Mouse (Mus musculus): Measurements from ENCODE around the gene Tchp. TPM values are rescaled to one million over a fixed set of nuclear protein-coding genes. Genes with fewer than 3 reads are reported as not detected.

The Tchp gene
- total RNA-seq (2021), result 1 to 10 TPM; 7.1 to 8.5 TPM
- long read RNA-seq, experiment 1, transcript Tchp-201 (13 exons, 2,882 nt), result major isoform, 5 of 7 reads
- long read RNA-seq, experiment 1, partial matches to known transcripts, result 0 of 7 reads
- long read RNA-seq, experiment 1, other reads (novel, unspliced or antisense), result 2 of 7 reads
- long read RNA-seq, experiment 2, transcript Tchp-201 (13 exons, 2,882 nt), result major isoform, 10 of 12 reads
- long read RNA-seq, experiment 2, partial matches to known transcripts, result 0 of 12 reads
- long read RNA-seq, experiment 2, other reads (novel, unspliced or antisense), result 2 of 12 reads

DNA sequence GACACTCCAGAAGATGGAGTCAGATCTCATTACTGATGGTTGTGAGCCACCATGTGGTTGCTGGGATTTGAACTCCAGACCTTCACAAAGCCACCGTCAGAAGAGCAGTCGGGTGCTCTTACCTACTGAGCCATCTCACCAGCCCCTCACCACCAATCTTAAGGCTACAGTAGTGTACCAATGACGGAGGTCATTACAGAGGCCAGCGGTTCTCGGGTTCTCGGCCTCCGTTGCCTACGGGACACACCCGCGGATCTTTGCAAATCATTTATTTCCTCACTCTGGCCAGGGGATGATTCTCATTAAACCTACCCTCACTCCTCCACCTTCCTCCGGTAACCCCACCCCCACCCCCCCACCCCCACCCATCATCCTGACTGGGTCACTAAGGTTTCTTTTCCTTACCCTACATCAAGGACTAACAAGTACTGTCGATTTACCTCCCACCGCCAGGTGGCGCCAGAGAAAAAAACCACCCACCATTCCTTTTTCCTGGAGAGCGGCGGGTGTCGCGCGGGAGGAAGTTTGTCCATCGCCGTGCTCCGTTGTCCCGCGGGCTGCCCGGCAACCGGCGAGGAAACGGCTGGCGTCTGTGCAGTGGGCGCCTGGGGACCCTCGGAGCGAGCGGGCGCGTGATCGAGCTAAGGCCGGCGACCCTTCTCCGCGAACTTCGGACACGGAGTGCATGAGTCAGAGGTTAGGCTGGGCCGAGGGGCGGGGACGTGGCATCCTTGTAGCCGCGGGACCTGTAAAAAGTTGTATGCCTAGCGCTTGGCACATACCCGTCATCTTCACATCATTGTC lies at the start of gene Tchp:
TSS of gene Tchp (plus strand) at position 496 of the 804 bp plus-strand sequence.
- peak; percentile 96 to 99 for DNase-seq (ENCODE audit: low spot score in 2 of 2)

DNA sequence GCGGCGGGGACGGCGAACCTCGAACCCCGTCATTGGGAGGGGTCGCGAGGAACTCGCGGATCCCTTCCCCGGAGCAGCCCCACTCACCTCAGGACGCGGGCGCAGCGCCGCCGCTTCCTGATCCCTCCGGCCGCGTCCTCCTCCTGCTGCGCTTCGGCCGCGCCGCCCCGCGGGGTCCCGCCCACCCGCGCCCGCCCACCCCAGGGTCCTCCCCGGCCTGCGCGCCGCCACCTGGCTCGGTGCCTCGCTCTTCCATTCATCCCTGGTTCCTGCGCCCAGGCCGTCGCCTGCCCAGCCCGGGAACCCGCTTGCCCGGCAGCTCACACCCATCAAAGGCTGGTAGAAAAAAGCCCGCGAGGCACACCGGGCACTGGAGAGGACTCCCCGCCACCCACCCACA lies 49.3 kb upstream of the Tchp start, which contains the start of gene Trpv4:
TSS of gene Trpv4 (minus strand) at position 167 of the 400 bp plus-strand sequence.
- DNase-seq (ENCODE audit: low spot score in 2 of 2), result no peak

DNA sequence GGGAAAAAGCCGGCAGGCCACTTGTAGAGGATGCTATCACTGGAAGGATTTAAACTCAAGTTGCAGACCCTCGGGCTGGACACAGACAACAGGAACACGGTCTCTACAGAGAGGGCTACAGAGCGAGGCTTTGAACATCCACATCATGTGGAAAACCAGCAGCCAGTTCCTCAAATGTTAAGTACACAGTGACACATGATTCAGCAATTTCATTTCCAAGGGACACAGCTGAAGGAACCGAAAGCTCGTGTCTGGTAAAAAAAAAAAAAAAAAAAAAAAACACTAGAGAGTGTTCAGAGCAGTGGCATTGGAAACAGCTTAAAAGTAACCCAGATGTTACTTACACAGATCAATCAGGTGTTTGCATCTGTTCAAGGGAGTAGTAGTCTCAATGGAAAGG lies 46.5 kb upstream of the Tchp start:
- DNase-seq (ENCODE audit: low spot score in 2 of 2), result no peak

DNA sequence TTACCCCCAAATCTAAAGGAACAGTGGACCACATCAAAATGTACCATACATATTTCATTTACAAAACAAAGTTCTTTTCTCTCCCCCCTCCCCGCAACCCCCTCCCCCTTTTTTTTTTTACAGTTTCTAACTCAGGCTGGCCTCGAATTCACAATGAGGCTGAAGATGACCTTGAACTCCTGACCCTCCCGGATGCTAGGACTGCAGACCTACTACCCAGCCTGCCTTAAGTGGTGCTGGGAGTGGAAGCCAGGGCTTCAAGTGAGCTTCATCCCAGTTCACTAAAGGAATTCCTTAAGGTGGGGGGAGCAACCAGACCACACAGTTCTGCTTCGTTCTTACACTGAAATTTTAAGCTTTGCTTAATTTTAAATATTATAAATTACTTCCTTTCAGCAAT lies 43.4 kb upstream of the Tchp start:
- no peak for DNase-seq (ENCODE audit: low spot score in 2 of 2)

DNA sequence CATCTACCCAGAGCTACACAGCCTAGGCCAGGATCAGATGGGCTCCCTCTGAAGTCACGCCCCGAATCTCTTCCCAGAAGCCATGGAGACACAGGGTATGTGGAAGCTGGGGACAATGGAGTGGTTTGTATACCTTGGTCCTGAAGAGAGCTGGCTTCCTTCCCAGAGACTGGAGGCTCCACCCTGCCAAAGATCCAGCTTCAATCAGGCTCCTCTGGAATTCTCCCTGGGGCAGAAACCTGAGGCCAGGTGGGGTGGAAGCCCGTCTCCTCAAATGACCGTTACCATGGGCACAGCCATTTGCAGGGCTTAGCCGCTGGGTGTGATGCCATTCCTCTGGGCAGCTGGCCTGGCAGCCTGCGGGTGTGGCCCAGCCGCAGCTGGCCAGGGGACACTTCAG lies 42.8 kb upstream of the Tchp start:
- DNase-seq (ENCODE audit: low spot score in 2 of 2), result no peak

DNA sequence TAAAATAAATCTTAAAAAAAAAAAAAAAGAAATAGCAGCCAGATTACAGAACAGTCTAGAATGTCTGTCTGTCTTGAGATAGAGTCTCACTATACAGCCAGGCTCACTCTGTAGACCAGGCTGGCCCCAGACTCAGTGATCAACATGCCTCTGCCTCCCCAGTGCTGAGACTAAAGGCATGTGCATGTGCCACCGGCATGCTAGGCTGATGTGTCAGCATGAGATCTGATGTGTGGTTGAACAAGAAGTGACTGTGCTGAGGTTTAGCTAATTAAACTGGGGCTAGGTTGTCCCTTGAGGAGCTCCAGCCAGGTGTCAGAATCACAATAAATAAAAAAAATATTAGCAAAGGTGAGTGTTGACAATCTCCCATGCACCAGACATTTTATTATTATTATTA lies 40.9 kb upstream of the Tchp start:
- no peak for DNase-seq (ENCODE audit: low spot score in 2 of 2)

DNA sequence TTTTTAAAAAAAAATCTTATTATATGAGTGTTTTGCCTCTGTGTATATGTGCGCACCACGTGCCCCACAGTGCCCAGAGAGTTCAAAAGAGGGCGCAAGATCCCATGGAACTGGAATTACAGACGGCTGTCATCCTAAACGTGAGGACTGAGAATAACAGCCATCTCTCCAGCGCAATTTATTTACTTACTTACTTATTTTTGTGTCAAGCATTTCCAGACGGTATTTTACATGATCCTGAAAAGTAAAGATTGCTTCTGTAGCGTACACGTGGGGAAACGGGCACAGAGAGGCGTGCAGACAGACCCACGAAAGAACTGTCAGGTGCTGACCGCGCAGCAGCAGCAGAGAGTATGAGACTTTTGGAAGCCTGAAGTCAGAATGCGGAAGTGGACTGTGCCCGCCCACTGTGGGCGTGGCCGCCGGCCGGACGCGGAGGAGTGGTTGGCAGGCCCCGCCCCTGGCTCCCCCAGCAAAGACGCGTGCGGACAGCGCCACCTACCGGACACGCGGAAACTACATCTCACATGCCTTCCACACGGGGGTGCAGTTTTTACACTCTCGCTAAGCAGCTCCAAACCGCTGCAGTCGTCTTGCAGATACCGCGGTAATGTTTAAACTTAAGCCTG lies 40.2 kb upstream of the Tchp start:
- DNase-seq (ENCODE audit: low spot score in 2 of 2), result peak; percentile 100

DNA sequence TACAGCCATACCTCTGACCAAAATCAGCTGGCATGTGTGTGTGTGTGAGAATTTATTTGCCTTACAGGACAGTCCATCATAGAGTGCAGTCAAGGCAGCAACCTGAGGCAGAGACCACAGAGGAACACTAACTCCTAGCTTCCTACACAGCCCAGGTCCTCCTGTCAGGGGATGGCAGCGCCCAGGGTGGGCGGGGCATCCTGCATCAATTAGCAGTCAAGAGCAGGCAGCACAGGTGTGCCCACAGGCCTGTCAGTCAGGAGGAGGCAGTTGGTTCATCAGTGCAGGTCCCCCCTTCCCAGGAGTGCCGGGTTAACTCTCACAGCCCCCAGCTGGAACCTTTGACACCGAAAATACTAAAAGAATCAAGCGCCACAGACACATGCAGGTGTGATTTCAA lies 38.5 kb upstream of the Tchp start:
- no peak for DNase-seq (ENCODE audit: low spot score in 2 of 2)

DNA sequence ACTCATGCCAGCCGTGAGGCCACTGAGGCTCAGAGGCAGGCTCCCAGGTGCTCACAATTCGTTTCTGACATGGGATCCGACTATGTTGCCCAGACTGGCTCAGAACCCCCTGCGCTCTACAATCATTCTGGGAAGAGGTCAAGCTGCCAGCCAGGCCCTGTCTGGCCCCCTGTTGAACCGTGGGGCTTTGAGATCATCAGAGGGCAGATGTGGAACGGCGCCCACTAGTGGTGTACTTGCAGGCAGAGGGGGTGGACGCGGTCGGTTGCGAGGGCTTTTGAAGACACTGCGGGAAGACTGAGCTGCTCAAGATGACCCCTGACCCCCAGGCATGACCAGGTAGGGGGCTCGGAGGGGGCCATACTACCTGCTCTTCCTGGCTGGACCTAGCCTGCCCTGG lies 34.4 kb upstream of the Tchp start:
- DNase-seq (ENCODE audit: low spot score in 2 of 2), result no peak

DNA sequence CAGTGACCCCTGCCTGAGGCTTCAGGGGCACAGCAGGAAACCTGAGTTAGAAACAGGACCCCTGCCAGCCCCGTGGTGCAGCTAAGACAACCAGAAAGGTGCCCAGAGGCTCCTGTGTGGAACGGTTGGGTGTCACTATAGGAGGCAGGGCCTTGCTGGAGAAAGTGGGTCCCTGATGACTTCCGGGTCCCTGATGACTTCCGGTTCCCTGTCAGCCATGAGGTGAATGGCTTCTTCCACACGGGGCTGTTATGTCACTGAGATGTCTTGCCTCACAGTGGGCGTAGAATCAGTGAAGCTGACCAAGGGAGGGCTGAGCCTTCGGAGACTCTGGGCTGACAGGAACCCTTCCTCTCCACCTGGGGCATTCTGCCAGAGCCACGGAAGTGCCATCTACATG lies 33.0 kb upstream of the Tchp start:
- no peak for DNase-seq (ENCODE audit: low spot score in 2 of 2)

DNA sequence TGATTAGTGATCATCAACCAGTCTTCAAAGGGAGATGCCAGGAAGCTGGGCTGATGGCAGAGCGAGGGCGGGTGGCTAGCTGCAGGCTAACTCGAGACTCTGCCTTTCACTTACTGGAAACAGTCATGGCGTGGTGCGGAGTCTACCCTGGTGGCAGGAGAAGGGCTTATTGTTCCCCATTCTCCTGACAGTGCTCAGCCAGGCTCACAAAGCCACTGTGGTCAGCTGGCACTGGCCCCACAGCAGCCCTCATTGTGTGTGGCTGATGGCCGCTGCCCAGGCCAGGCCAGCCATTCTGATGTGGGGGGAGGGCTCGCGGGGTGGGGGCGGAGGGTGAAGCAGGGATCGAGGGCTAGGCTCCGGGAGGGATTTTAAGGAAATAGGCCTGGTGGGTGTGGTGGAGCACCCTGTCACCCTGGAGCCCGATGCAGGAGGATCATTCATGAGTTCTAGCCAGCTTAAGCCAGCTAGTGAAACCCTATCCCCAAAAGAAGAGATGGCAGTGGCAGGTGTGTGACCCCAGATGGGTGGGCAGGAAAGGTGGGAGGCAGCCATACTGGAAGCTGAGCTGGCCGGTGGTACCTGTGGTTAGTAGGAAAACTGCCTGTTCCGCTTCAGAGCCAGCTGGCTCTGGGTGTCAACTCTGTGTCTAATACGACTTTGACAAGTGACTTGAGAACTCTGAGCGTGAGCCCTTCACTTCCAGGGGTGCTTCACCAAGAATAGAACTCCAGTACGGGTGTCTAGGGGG lies 27.5 kb upstream of the Tchp start:
- no peak for DNase-seq (ENCODE audit: low spot score in 2 of 2)

DNA sequence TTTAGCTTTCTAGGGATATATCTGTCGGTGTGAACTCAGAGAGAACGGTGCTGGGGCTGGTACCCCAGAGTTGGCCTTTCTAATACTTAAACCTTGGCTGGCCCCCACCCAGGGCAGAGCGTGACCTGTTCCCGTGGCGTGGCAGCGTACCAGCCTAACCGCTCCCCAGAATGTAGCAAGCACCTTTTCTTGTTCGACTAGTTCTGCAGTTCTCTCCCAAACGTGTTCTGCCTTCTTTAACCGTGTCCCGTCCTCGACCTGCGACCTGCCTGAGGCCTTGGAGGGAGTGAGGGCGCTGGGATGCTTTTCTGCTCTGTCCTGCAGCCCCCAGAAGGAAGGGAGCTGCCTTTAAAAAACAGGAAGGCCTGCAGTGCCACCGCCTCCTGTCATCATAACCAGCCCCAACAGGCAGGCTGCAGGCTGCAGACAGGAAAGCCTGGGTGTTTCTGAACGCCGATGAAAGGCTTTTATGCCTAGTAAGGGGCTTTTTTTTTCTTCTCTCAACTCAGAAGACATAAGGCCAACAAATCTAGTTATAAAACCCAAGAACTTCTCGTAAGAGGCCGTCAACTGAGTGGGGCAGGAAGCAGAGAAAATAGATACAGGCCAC lies 26.8 kb upstream of the Tchp start:
- no peak for DNase-seq (ENCODE audit: low spot score in 2 of 2)

DNA sequence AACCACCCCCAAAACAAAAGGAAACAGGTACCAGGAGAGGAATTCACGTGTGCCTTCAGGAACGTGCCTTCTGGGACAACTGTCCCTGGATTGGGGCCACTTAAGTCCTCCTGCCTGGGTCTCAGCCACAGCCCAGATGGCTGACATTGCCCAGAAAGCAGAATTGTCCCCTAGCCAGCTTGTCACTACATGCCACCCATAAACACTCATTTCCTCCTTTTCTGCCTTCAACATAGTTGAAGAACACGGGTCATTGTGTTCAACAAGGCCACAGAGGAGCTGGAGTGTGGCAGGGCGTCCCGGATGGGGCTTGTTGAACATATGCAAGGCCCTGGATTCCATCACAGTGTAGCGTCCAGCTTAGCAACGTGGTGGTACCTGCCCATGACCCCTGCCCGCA lies 25.8 kb upstream of the Tchp start:
- no peak for DNase-seq (ENCODE audit: low spot score in 2 of 2)

DNA sequence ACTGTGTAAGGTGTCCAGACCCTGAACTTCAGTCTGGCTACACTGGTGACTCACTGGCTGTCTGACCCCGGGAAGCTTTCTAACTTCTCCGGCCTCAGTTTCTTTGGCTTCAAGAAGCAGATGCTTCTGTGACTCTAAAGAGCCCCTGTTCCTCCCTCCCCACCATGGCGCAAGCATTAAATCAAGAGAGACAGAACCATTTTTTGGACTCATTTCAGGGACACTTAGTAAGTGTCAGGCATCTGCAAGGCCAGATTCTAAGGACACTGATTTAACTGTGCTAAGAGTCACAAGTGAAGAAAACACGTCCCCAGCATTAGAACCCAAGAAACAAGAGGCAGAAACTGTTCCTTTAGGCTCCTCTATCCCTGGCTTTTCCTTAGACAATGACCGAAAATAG lies 21.6 kb upstream of the Tchp start:
- no peak for DNase-seq (ENCODE audit: low spot score in 2 of 2)

DNA sequence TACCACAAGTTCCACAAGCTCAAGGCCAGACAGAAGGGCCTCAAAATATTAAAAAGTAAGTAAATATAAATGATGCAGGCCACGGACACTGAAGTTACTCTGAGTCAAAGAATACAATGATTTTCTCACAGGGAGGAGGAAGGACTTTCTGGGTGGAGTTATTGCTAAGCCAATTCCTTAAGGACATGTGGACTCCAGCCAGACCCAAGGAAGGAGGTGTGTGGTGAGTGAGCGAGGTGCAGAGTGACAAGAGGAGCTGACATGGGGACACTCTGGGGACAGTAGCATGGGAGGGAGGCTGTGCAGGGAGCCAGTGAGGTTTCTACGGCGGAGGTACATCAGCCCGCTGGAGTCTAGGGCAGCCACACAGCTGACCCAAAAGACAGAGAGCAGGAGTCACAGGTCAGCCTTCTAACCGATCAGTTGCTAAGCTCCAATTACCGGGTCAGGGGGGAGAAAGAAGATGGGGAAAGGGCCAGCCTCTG lies 20.8 kb upstream of the Tchp start:
- no peak for DNase-seq (ENCODE audit: low spot score in 2 of 2)

DNA sequence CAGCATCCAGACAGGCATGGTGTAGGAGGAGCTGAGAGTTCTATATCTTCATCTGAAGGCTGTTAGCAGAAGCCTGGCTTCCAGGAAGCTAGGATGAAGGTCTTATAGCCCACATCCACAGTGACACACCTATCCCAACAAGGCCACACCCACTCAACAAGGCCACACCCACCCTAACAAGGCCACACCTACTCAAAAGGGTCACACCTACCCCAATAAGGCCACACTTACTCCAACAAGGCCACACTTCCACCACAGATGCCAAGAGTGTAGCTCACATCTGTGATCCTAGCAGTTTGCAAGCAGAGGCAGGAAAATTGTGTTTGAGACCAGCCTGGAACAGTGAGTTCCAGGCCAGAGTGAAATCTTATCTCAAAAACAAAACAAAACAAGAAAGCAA lies 19.7 kb upstream of the Tchp start:
- DNase-seq (ENCODE audit: low spot score in 2 of 2), result no peak

DNA sequence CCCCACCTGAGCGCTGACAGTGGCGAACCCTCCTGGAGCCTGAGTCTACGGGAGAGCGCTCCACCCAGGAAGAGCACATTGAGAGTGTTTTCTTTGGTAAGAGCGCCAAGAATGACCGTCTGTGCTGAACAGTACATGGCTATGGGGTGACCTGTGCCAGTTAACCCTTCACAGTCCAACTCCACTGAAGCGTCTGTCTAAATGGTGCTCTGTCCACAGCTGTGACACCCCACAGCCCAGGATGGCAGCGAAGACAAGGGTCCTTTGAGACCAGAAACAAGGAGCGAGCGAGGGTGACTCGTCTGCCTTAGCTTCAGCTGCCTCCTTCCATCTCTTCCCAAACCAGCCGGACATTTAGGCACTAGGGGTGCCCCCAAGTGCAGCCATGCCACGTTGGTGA lies 18.9 kb upstream of the Tchp start:
- no peak for DNase-seq (ENCODE audit: low spot score in 2 of 2)

DNA sequence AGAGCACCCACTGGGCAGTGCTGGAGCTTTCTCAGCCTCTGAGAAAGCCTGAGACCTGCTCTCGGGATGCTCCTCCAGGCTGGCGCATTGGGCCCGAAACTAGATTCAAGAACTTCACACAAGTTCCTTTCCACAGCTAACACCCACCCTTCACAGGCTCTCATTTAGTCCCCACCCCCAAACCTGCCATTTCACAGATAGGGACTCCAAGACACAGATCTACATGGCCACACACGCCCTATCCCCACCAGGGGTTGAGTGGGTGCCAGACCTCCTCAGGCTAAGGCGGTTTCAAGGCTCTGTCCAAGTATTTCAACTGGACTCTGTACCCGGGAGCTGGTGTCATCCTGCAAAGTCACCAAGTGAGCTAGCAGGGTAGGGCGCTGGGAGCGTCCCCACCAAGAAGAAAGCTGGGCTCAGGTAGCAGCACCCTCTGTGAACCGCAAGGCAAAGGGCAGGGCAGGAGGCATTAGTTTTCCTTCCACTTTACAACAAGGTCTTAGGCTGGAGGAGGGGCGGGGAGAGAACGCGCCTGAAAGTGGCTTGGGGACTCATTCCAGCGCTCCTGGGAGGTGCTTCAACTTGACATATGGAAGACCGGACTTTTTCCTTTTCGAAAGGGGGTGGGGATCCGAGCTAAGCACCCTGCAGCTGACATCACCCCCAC lies 17.7 kb upstream of the Tchp start:
- peak in 1 of 2 experiments; percentile 15 for DNase-seq (ENCODE audit: low spot score in 2 of 2)

DNA sequence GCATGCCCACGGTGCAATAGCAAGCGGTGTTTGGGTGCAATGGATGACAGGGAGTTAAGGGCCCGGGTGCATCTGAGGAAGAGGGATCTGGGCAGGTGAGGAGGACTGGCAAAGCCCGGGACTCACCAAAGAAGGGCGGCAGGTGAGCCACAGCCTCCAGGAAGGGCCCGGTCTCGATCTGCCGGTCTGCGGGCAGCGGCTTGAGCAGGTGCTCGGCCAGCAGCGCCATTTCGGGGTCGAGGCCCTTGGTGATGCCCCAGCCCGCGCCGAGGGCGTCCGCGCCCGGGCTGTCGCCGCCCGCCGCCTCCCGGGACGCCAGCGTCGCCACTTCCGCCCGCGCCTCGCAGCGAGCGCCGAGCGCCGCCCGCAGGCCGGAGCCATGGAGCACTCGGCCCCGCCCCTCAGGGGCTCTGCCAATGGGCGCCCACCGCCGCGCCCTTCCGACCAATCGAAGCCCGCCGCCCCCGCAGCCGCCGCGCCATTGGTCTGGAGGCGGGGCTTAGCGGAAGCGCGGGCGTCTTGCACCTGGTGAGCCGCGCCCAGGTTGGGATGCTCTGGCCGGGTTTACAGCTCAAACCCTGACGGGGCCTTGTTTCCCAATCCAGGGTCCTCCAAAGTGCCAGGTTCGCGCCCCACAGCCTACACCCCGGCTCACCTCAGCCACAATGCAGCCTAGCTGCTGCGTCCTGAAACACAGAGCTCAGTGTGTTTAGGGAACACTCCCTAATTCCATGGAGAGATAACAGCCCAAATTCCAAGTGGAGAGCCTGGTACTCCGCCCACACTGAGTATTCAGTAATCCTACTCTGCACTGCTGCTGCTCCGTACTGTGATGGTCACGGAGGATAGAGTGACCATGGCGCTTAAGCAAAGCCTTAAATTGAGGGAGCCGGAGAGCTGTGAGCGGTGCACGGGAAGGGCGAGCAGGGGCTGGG lies 16.7 kb upstream of the Tchp start, which contains the start of gene Gltp:
TSS of gene Gltp (minus strand) at position 352 of the 935 bp plus-strand sequence.
- DNase-seq (ENCODE audit: low spot score in 2 of 2), result peak; percentile 89 to 95
